In genomic region chr7:72239782-72240493, GRCm38 (mm10) we compare ENCODE assay signal across 8 mouse cellular contexts.
DNase-seq lines count a peak whose midpoint lies in the region; ATAC-seq and TF ChIP-seq lines count a peak whose summit lies in the region.

No protein-coding gene starts in this region.

- peak; percentile 86 for ATAC-seq in CD4-positive, CD25-positive, alpha-beta regulatory T cell, adult 4 months
- ATAC-seq in heart, postnatal 0 days (ENCODE audit: insufficient read depth, low read depth) = no peak
- ATAC-seq in monocyte, adult 5-6 weeks (replicated peaks; ENCODE audit: insufficient number of reproducible peaks, low FRiP score, low TSS enrichment, poor library complexity, severe bottlenecking) = peak; percentile 81

- H3K9me3 ChIP-seq in heart, postnatal 0 days (replicated peaks; ENCODE audit: control insufficient read depth, low read length) = no peaks in the 10 kb centered on the region

- H3K27me3 ChIP-seq in heart, postnatal 0 days (ENCODE audit: control insufficient read depth, insufficient read depth, low read length) = no peaks in the 10 kb centered on the region

- no peaks in the 10 kb centered on the region for H3K36me3 ChIP-seq in heart, postnatal 0 days (replicated peaks; ENCODE audit: control insufficient read depth, insufficient read depth, low read length)

- no peak for TF ChIP-seq EP300 in heart, postnatal 0 days (IDR thresholded peaks at IDR 0.05; ENCODE audit: low read depth)

- 21% methylated on average over 3 of the region's 3 CpGs for WGBS in bone marrow, adult 2 months
- 27% methylated on average over 3 of the region's 3 CpGs for WGBS in heart, postnatal 0 days

- no peaks in the 10 kb centered on the region for H3K4me1 ChIP-seq in bone marrow, adult 2 months (ENCODE audit: control insufficient read depth, insufficient read depth, low read length)
- no peaks in the 10 kb centered on the region for H3K4me1 ChIP-seq in heart, postnatal 0 days (ENCODE audit: control insufficient read depth, insufficient read depth)

- H3K27ac ChIP-seq in bone marrow, adult 2 months (ENCODE audit: control insufficient read depth, insufficient read depth, low read depth, low read length, poor library complexity) = no peak overlapping the region
- H3K27ac ChIP-seq in heart, postnatal 0 days (ENCODE audit: low read depth) = no peak overlapping the region
- H3K27ac ChIP-seq in layer of hippocampus, adult 2 months = no peak overlapping the region

- TF ChIP-seq CTCF in bone marrow, adult 2 months (IDR thresholded peaks at IDR 0.05; ENCODE audit: control insufficient read depth, insufficient read depth, low read length) = peak; percentile 39
- peak; percentile 90 for TF ChIP-seq CTCF in heart, postnatal 0 days (IDR thresholded peaks at IDR 0.05; ENCODE audit: low read depth)
- TF ChIP-seq CTCF in layer of hippocampus, adult 2 months (conservative IDR thresholded peaks at IDR 0.05) = peak; percentile 94

- no peak overlapping the region for H3K9ac ChIP-seq in heart, postnatal 0 days (replicated peaks; ENCODE audit: low read depth, low read length)

- DNase-seq in kidney, adult 11 months = peak; percentile 8
- no peak for DNase-seq in kidney, postnatal 4 days
- peak; percentile 35 for DNase-seq in heart, postnatal 0 days (ENCODE audit: low spot score)
- DNase-seq in layer of hippocampus, adult 2 months (ENCODE audit: low spot score in 2 of 2) = peak; percentile 41 to 60
- DNase-seq in MN1 (ENCODE audit: low spot score) = no peak

- TF ChIP-seq POLR2A in bone marrow, adult 2 months (IDR thresholded peaks at IDR 0.05; ENCODE audit: borderline replicate concordance, control insufficient read depth, low read depth, low read length) = no peak

- H3K4me2 ChIP-seq in heart, postnatal 0 days (ENCODE audit: low read depth, low read length) = no peak overlapping the region

- no peak overlapping the region for H3K4me3 ChIP-seq in bone marrow, adult 2 months (replicated peaks; ENCODE audit: control insufficient read depth, low read depth, low read length)
- no peak overlapping the region for H3K4me3 ChIP-seq in heart, postnatal 0 days (ENCODE audit: low read depth, low read length)
- no peak overlapping the region for H3K4me3 ChIP-seq in layer of hippocampus, adult 2 months

Comparison
In these comparisons a context has a peak if more than half of its experiments do, and no peak if none do; other contexts are left out.
1. DNase-seq: peak in kidney, adult 11 months (single experiment), heart, postnatal 0 days (single experiment) and layer of hippocampus, adult 2 months (2 of 2); none in kidney, postnatal 4 days (0 of 2) and MN1 (single experiment).
2. CTCF ChIP-seq: peak in every context shown above with its lines; median percentile 94 in layer of hippocampus, adult 2 months; 90 in heart, postnatal 0 days; 39 in bone marrow, adult 2 months.